Mouse (Mus musculus) skeletal muscle tissue, postnatal 0 days (tissue): ENCODE measurements around the gene Tpo. TPM values are rescaled to one million over a fixed set of nuclear protein-coding genes. Genes with fewer than 3 reads are reported as not detected.

ENCODE experiments used
- polyA plus RNA-seq: library from polyadenylated mRNA; unstranded; fragments of >200 nt; fragmentation: Nextera tagmentation; extraction: Ambion mirVana; gene quantifications from 2 replicates; pipeline ENCODE4 v1.2.1, GENCODE M21; 2015

The Tpo gene
- polyA plus RNA-seq: not detected in 2 replicates

DNA sequence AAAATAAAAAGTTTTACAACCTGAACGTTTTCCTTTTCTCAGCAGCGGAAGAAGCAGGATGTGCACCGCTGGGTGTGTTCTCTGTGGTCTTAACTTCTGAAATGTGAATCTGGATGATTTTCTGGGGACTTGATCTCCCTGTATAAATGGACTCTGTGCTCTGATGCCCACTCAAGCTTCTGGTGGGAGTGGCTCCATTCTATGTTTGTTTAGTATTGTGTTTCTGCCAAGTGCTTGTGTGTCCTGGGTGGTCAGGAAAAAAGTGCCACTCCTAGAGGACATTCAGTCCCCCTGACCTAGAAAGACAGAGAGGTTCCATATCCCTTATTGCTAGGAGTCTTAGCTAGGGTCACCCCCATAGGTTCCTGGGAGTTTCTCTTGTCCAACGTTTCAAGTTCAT is at the start of gene Tpo:
Gene Tpo (minus strand): TSS at position 101 of the 400 bp plus-strand sequence.

Other genes with a start within 250 kb of the Tpo start
- gene Pxdn, start 195.0 kb downstream of the Tpo start, polyA plus RNA-seq: 37.2 and 37.3 TPM in 2 replicates
- gene Sntg2, start 240.8 kb upstream of the Tpo start, polyA plus RNA-seq: 1.3 and 1.4 TPM in 2 replicates